Mouse (Mus musculus) spleen, adult 10 weeks (tissue): ENCODE measurements around the gene Peg3. TPM values are rescaled to one million over a fixed set of nuclear protein-coding genes. Genes with fewer than 3 reads are reported as not detected.

Experiments
- polyA plus RNA-seq: library from polyadenylated mRNA; stranded (reverse); fragments of 350-450 nt; fragmentation: Illumina TruSeq; extraction: RNeasy Lipid Tissue Mini Kit (QIAGEN cat#74804); gene quantifications from one replicate; pipeline ENCODE4 v1.2.3, GENCODE M21; 2015; ENCODE audit warnings: low replicate concordance; ENCODE audit not compliant: insufficient read depth

The Peg3 gene
- 4.6 TPM for polyA plus RNA-seq

GRCm38 (mm10) chr7:6730241-6730640 is at the start of gene Peg3, which contains the start of gene Usp29:
Gene Peg3 (minus strand): TSS chr7:6730431.
Gene Usp29 (plus strand): TSS chr7:6730578.

GRCm38 (mm10) chr7:6696241-6697045 is 33.8 kb downstream of the Peg3 start, which contains the start of gene Zim1:
Gene Zim1 (minus strand): TSS chr7:6696450.

Other genes starting within 250 kb of the Peg3 start
- gene Olfr5, start 243.5 kb downstream of the Peg3 start, polyA plus RNA-seq = not detected
- not detected for gene Olfr1347, start 230.7 kb downstream of the Peg3 start, polyA plus RNA-seq
- not detected for gene Olfr1348, start 221.7 kb downstream of the Peg3 start, polyA plus RNA-seq
- not detected for gene Olfr1349, start 207.5 kb downstream of the Peg3 start, polyA plus RNA-seq
- gene Olfr1350, start 165.6 kb downstream of the Peg3 start, polyA plus RNA-seq = not detected
- gene Zim1, start 34.0 kb downstream of the Peg3 start, polyA plus RNA-seq = 0.48 TPM
- not detected for gene Usp29, start 147 bp upstream of the Peg3 start, polyA plus RNA-seq